Mouse (Mus musculus) lung, postnatal 0 days (tissue): Measurements from ENCODE around the gene Slc25a21. TPM values are rescaled to one million over a fixed set of nuclear protein-coding genes. Genes with fewer than 3 reads are reported as not detected.

Experiments
- ATAC-seq: fragments of 200-750 bp; cut with Nextera tagmentation; 2 replicates; pipeline ENCODE4 v1.8.0; 2017; ENCODE audit warnings: moderate library complexity
- DNase-seq: peaks from one replicate; pipeline ENCODE4 v3.0.0-alpha.2; 2016; ENCODE audit warnings: low spot score
- H3K27ac ChIP-seq: fragments of 300-500 bp; sonication (generic); 2 replicates; pipeline ENCODE4 v1.5.1; 2014; ENCODE audit warnings: antibody characterized with exemption, mild to moderate bottlenecking, low read length, mixed read lengths
- H3K27me3 ChIP-seq: fragments of 300-500 bp; sonication (generic); replicated peaks from 2 replicates; pipeline ENCODE4 v1.6.1; 2014; ENCODE audit warnings: low read length, mixed read lengths; ENCODE audit not compliant: insufficient read depth
- H3K36me3 ChIP-seq: fragments of 300-500 bp; sonication (generic); 2 replicates; pipeline ENCODE4 v1.6.1; 2014; ENCODE audit warnings: low read length, mixed read lengths; ENCODE audit not compliant: insufficient read depth
- H3K4me1 ChIP-seq: fragments of 300-500 bp; sonication (generic); 2 replicates; pipeline ENCODE4 v1.6.1; 2014; ENCODE audit warnings: antibody characterized with exemption, low read depth, low read length, mixed read lengths; ENCODE audit not compliant: insufficient read depth
- H3K4me2 ChIP-seq: fragments of 300-500 bp; sonication (generic); replicated peaks from 2 replicates; pipeline ENCODE4 v1.6.1; 2014; ENCODE audit warnings: low read depth, mild to moderate bottlenecking, low read length, moderate library complexity, mixed read lengths
- H3K4me3 ChIP-seq: fragments of 300-500 bp; sonication (generic); 2 replicates; pipeline ENCODE4 v1.5.1; 2014; ENCODE audit warnings: low read depth, low read length
- H3K9ac ChIP-seq: fragments of 300-500 bp; sonication (generic); replicated peaks from 2 replicates; pipeline ENCODE4 v1.6.1; 2014; ENCODE audit warnings: low read depth, mild to moderate bottlenecking
- H3K9me3 ChIP-seq: fragments of 300-500 bp; sonication (generic); 2 replicates; pipeline ENCODE4 v1.6.1; 2016; ENCODE audit warnings: low read length, mixed read lengths
- CTCF ChIP-seq: IDR thresholded peaks from 2 replicates; pipeline ENCODE4 v1.5.1; 2016; ENCODE audit warnings: antibody characterized with exemption, mild to moderate bottlenecking
- EP300 ChIP-seq: IDR thresholded peaks from 2 replicates; pipeline ENCODE4 v1.6.1; 2016; ENCODE audit warnings: antibody characterized with exemption, mild to moderate bottlenecking, control low read depth
- WGBS: fragments of 180-500 bp; shearing (Covaris S2); extraction: QIAGEN DNeasy Blood & Tissue Kit; methylation state at CpG from one replicate; pipeline ENCODE4 v1.1.7; 2014; 5-methylcytosine and 5-hydroxymethylcytosine counted together
- polyA plus RNA-seq: library from polyadenylated mRNA; unstranded; fragments of >200 nt; fragmentation: Nextera tagmentation; extraction: Ambion mirVana; gene quantifications from 2 replicates; pipeline ENCODE4 v1.2.1, GENCODE M21; 2015

Slc25a21 gene
- polyA plus RNA-seq, 1 experiment from 2014 or later, result 0.06 TPM

GRCm38 (mm10) chr12:56959230-56960051, 237.8 kb downstream of the Slc25a21 start:
- peak overlapping the region; percentile 26; the same call in 1 of the 2 replicates for H3K4me3 ChIP-seq
- no peak overlapping the region for H3K9ac ChIP-seq
- H3K27ac ChIP-seq, result no peak overlapping the region
- ATAC-seq, result no peak; the same call in 1 of the 2 replicates
- DNase-seq, result peak; percentile 17
- peak overlapping the region; percentile 45 for H3K4me2 ChIP-seq
- H3K36me3 ChIP-seq, result no peaks in the 10 kb centered on the region
- no peaks in the 10 kb centered on the region for H3K4me1 ChIP-seq
- TF ChIP-seq EP300, result no peak
- no peak for TF ChIP-seq CTCF
- H3K9me3 ChIP-seq, result no peaks in the 10 kb centered on the region
- WGBS, result 26% methylated on average over 9 of the region's 9 CpGs
- no peaks in the 10 kb centered on the region for H3K27me3 ChIP-seq

DNA sequence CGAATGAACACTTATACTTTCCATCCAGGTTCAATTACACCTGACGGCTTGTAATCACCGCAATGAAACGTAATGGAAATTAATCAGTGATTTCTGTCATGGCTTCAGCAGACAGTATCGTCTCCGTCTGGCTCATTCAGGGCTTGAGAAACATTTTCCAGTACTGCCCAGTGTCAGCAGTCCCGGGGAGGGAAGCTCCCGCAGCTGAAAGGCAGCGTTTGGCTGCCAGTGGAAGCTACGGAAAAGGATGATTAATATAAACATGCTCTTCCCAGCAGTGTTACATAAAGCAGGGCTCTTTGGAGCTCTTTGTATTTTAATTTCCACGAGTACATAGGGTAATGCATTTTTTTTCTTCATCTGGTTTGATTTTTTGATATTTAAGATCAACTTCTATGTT, 239.0 kb downstream of the Slc25a21 start:
- TF ChIP-seq CTCF, result no peak
- no peak for TF ChIP-seq EP300
- DNase-seq, result peak; percentile 17
- Histone ChIP-seq H3K27ac (no peak overlapping the region), H3K4me3 (no peak overlapping the region), H3K36me3 (no peaks in the 10 kb centered on the region), H3K9me3 (no peaks in the 10 kb centered on the region), H3K4me2 (0 out of 2 replicates have a peak overlapping the region, but pooled peaks have one; percentile 45), H3K9ac (no peak overlapping the region), H3K27me3 (no peaks in the 10 kb centered on the region), H3K4me1 (no peaks in the 10 kb centered on the region)
- WGBS, result 43% methylated on average over 11 of the region's 11 CpGs
- ATAC-seq, result no peak

GRCm38 (mm10) chr12:56951749-56952657, 245.3 kb downstream of the Slc25a21 start:
- Histone ChIP-seq H3K9me3 (no peaks in the 10 kb centered on the region), H3K27me3 (no peaks in the 10 kb centered on the region), H3K4me1 (no peaks in the 10 kb centered on the region), H3K9ac (no peak overlapping the region), H3K4me2 (no peak overlapping the region), H3K36me3 (no peaks in the 10 kb centered on the region), H3K4me3 (no peak overlapping the region), H3K27ac (no peak overlapping the region)
- TF ChIP-seq EP300, result no peak
- DNase-seq (no peak), ATAC-seq (no peak)
- 50% methylated on average over 11 of the region's 11 CpGs for WGBS

DNA sequence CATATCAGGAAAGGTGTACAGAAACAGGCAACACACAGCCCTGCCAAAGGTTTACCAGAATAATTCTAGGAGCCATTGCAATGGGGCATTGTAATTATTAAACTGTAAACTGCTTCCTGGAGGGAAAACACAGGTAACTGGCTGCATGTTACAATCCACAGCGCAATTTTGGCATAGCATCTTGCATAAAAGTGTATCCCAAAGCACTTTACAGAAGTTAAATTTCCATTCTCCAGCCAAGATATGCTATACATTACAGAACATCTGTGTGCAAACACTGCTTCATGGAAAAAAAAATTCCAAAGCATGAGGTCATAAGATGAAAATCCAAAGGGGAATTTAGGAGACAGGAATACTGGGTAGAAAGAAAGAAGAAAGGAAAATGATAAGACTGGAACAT, 253.0 kb downstream of the Slc25a21 start:
- Histone ChIP-seq H3K9ac (no peak overlapping the region), H3K4me2 (no peak overlapping the region), H3K9me3 (no peaks in the 10 kb centered on the region), H3K27ac (no peak overlapping the region), H3K4me3 (no peak overlapping the region), H3K4me1 (no peaks in the 10 kb centered on the region), H3K27me3 (no peaks in the 10 kb centered on the region), H3K36me3 (no peaks in the 10 kb centered on the region)
- WGBS, result 65% methylated on average over 1 of the region's 1 CpGs
- TF ChIP-seq CTCF, result no peak
- DNase-seq, result no peak
- ATAC-seq, result no peak

DNA sequence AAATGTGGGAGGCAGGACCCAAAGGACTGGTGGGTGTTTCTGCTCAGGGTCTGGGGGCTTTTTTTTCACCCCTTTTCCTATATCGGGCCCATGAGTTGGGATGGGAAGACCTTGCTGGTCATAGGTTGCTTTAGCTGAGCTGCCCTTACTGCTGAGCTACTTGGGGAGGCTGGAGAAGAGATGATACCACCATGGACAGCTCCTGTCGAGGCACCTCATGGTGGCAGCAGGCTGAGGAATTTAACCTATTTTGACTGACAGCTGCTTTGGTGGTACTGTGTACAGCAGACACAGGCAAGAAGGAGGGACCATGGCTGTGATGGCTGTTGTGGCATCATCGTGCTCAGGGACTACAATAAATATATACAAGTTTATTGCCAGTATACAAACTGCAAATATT, 256.4 kb downstream of the Slc25a21 start:
- ATAC-seq, result no peak
- TF ChIP-seq EP300 (no peak), CTCF (no peak)

DNA sequence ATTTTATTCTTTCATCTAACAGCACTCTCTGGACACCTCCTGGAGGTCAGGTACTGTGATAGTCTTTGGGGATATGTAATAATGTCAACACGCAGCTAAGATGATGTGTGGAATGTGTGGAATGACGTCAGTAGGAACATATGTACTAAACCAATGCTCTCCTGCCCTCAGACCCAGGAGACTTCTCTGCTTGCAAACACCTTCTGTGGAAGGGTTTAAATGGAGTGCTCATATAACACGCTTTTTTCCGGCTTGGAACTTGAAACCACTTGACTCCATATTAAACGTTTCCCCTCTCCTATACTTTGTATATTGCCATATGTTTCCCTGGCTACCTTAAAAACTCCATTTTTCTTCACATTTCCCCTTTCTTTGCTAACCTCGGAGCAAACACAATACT, 279.1 kb downstream of the Slc25a21 start:
- DNase-seq (no peak), ATAC-seq (no peak)
- Histone ChIP-seq H3K36me3 (no peaks in the 10 kb centered on the region), H3K9ac (no peak overlapping the region), H3K27ac (no peak overlapping the region), H3K27me3 (no peaks in the 10 kb centered on the region), H3K4me1 (no peaks in the 10 kb centered on the region), H3K4me2 (no peak overlapping the region), H3K9me3 (no peaks in the 10 kb centered on the region), H3K4me3 (no peak overlapping the region)
- WGBS, result 52% methylated on average over 6 of the region's 6 CpGs
- TF ChIP-seq EP300 (no peak), CTCF (no peak)

More for the DNA sequence above, 256.4 kb downstream of the Slc25a21 start:
- 46% methylated on average over 3 of the region's 3 CpGs for WGBS
- Histone ChIP-seq H3K27ac (no peak overlapping the region), H3K27me3 (no peaks in the 10 kb centered on the region), H3K4me1 (no peaks in the 10 kb centered on the region), H3K36me3 (no peaks in the 10 kb centered on the region), H3K9ac (no peak overlapping the region), H3K4me3 (no peak overlapping the region), H3K4me2 (no peak overlapping the region), H3K9me3 (no peaks in the 10 kb centered on the region)
- DNase-seq, result no peak
